Mouse (Mus musculus): ENCODE data around the gene Med14.

DNA sequence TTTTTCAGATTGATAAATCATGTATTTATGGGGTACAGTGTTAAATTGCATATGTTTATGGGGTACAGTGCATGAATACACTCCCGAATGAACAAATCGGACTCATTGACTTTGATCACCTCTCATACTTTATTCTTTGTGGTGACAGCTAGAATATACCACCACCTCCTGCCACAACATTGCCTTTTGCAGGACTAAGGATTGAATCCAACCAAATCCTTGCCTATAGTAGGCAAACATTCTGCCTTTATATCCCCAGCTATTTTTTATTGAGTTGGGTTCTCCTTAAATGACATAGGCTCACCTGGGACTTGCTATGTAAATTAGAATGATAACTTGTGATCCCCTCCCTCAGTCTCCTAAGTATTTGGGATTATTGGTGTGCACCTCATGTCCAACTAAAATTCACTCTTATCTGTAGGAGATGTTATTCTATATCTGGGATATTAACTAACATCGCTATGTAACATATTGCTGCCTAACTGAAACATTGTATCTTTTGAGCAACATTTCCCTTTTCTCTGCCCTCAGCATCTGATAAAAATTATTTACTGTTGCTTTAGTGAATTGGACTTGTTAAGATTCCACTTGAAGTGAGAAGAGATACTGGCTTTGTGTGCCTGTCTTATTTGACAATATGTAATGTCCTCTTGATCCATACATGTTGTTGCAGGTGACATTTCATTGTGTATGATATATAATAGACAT, 1.4 kb upstream of the Med14 start:
- no peak for TF ChIP-seq GATA1 (IDR thresholded peaks at IDR 0.05; ENCODE audit: borderline replicate concordance, low read length)
- TF ChIP-seq FLI1 (IDR thresholded peaks at IDR 0.05; ENCODE audit: low read length): no peak

All from megakaryocyte, embryonic 14.5 days (primary cell).